Mouse (Mus musculus): ENCODE measurements at regions not wholly inside any gene's neighbourhood (a gene's known extent, or its start where the extent isn't known, plus 50 kb on each side); places are given as distances from the start of the nearest gene placed in this dataset.

DNA sequence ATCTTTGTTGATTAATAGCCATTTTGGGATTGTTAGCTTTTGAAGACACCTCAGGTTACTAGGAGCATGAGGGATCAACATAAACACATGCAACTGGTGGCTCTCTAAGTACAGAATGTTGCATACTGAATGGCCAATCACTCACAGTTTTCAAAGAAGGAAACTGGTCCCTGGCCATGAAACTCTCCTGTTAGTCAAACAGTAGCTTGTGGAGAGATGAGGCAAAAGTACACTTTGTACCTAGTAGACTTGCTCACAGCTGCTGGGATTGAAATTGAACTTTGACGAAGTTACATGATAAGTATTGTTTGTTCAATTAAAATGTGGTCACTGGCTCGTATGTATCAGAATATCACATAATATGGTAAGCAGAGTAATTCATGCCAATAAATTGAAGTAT lies 237.6 kb upstream of the Robo2 start:
- TF ChIP-seq CTCF (IDR thresholded peaks at IDR 0.05; ENCODE audit: low read depth) = no peak
- no peak for TF ChIP-seq EP300 (IDR thresholded peaks at IDR 0.05; ENCODE audit: low read depth)

Measured in liver, postnatal 0 days (tissue).